Mouse (Mus musculus) liver, embryonic 14.5 days (tissue): ENCODE results near the gene Polr3c.

Experiments
- CTCF ChIP-seq: IDR thresholded peaks from 2 replicates; pipeline ENCODE4 v1.5.1; 2016; ENCODE audit warnings: antibody characterized with exemption, low read depth, control low read depth
- EP300 ChIP-seq: IDR thresholded peaks from 2 replicates; pipeline ENCODE4 v1.6.1; 2016; ENCODE audit warnings: antibody characterized with exemption, low read depth

DNA sequence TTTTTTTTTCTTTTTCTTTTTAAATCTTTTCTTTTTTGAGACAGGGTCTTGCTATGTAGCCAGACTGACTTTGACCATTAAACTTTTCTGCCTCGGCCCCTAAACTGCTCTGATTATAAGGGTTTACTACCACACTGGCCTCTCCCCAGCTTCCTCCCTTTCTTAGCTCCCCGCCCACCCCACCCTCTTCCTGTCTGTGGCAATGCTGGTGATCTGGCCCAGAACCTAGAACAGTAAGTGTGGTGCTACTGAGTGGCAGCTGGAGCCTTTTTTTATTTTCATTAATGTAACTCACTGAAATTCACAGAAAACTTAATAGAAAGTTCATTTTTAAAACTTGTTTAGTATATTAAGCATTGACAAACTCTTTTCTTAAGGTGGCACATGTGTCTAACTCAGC is 11.6 kb downstream of the Polr3c start:
- TF ChIP-seq EP300, result no peak
- no peak for TF ChIP-seq CTCF
